Mouse (Mus musculus) bone marrow macrophage, adult 2 months (primary cell): Measurements from ENCODE around the gene Rpl10.

Experiments used
- CTCF ChIP-seq: IDR thresholded peaks from 2 replicates; pipeline ENCODE4 v1.5.1; 2012; ENCODE audit warnings: low read depth, mild to moderate bottlenecking, low read length, moderate library complexity
- POLR2A ChIP-seq: IDR thresholded peaks from 2 replicates; pipeline ENCODE4 v1.6.1; 2012; ENCODE audit warnings: mild to moderate bottlenecking, low read depth, low read length, borderline replicate concordance

GRCm38 (mm10) chrX:74257746-74258145 is 12.9 kb upstream of the Rpl10 start:
- TF ChIP-seq POLR2A (no peak), CTCF (no peak)
